Mouse (Mus musculus): ENCODE data around the gene Ppt1. TPM values are rescaled to one million over a fixed set of nuclear protein-coding genes. Genes with fewer than 3 reads are reported as not detected.

Gene Ppt1
- total RNA-seq, 2 experiments from 2014 or later = 45.9 to 54.5 TPM

DNA sequence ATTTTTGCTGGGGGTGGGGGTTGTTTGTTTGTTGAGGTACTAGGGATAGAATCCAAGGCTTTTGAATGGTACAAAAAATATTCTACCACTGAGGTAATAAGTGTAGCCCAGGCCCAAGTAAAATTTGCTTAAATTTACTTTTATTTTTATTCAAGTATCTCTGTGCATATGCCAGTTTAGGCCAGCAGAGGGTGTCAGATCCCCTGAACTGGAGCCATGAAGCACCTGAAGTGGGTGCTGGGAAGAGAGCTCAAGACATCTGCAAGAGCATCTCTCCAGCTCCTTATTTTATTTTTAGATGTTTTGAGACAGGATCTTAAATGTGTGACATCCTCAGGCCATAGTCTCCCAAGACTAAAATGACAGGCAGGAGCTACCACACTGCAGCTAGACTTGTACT is 34.0 kb downstream of the Ppt1 start:
- peak; percentile 38 for DNase-seq

DNA sequence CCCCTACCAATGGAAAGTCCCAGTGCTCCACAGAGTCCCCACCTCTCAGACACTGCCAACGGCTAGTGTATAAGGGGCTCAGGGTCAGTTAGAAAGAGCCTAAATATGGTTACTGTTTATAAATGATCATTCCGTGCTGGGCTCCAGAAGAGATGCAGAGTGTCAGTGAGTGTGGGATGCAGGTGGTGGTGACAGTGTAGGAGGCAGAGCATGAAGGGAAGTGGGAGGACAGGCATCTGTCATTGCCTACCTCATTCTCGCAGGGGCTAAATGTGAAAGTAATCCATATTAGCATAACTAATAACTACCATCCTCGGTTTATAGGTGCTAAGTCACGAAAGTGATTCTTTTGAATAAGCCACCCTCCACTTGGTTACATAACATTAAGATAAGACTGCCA is 34.7 kb downstream of the Ppt1 start:
- DNase-seq = no peak

DNA sequence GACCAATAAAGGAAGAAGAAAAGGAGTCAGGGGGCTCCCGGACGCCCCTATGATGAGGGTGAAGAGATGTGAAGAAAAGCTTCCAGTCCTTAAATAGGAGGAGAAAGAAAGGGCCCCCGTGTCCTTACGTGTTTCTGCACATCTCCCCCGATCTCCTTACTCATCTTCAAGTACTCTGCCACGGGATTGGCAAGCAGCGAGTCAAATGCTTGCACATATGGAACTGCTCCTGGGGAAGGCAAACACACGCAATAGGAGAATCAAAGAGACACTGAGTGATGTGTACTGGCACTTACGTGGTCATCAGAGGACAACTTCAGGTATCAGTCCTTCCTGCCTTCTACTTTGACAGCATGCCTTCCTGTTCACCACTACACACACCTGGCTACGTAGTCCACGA is 35.2 kb downstream of the Ppt1 start:
- DNase-seq = no peak

DNA sequence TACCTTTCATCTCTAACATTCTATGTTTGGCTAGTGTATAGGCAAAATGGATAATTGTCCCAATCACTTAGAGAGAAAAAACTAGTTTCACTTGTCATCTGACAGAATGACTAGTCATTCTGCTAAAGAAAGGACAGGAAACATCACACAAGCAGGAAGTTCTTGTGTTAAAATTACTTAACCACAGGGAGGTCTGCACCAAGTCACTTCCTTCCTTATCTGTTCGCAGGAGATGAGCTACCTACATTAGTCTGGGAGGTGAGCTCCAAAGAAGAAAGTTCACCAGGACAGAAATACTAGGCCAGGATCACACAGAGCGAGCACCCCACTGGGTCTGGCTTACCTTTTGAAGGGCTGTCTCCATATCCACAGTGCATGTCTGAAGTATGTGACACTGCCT is 35.9 kb downstream of the Ppt1 start:
- DNase-seq = no peak

DNA sequence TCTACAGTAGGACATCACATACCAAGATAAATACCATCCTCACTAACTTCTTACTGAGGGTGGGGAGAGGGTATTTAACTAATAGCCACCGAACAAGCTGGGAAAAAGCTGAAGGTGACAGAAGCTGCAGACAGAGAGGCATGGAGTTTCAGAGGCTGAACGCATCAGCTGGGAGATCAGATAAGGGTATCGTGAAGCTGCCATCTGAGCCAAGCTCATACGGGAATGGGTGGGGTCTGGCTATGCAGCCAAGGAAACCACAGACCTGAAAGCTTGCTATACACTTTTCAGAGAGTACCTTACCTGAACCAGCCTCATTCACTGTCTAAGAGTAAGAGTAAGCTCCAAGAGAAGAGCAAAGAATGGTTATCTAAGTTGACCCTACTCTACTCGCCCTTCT is 37.0 kb downstream of the Ppt1 start:
- no peak for DNase-seq

DNA sequence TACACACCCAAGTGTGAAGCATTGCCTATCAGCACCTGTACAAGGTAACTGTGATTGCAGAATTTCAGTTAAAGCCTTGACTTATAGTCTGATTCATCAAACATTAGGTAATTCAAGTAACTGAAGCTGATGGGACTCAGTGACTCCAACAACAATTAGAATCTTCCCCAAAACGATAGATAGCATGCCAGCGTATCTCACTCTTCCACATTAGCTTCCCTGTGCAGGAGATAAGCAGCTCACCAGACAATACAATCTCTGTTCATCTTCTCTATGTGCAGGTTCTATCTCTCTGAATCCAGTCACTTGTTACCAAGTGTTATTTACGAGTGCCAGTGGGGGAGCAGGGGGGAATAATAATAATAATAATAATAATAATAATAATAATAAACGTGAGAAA is 37.5 kb downstream of the Ppt1 start:
- DNase-seq = no peak

DNA sequence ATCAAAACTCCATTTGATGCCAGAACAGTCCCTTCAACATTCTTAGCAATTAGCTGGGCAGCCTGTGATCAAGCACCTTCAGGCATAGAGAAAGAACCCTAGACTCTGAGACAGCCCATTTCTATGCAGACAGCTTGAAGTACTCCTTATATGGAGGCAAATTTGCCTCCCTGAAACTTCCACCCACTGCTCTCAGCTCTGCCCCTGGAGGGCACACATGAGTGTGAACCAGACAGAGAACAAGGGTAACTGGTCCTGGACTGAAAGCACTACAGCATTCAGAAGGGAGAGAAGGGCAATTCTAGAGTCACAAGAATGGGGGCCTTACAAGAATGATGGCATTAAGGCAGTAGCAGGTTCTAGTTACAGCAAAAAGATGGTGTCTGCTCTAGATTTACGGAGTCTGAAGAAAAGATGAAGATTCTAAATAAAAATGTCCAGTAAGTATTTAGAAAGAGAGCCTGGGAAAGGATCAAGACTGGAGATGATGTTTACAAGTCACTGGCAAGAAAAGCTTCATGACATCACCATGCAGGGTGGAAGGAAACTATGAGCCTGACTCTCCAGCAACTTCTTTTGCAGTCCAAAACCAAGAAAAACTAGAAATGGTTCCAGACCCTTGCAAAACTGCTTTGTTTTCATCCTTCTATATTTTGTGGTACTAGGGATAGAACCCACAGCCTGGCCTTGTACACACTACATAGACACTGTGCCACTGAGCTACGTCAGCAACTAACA is 42.5 kb downstream of the Ppt1 start:
- DNase-seq = no peak

DNA sequence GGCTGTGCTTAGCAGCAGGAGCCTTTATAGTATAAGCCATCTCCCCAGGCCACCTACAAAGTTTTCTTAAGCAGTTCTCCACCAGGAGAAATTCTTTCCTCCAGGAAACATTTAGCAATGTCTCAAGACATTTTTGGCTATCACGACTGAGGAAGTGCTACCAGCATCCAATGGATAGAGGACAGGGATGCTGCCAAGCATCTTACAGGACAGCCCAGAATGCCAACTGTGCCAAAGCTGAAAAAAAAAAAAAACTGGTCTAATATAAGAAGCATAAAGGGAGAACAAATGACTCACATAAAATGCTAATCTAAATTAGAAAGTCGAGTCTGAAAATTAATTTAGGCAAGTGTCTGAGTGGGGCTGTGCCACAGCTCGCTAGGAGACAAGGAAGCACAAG is 46.5 kb downstream of the Ppt1 start:
- no peak for DNase-seq

DNA sequence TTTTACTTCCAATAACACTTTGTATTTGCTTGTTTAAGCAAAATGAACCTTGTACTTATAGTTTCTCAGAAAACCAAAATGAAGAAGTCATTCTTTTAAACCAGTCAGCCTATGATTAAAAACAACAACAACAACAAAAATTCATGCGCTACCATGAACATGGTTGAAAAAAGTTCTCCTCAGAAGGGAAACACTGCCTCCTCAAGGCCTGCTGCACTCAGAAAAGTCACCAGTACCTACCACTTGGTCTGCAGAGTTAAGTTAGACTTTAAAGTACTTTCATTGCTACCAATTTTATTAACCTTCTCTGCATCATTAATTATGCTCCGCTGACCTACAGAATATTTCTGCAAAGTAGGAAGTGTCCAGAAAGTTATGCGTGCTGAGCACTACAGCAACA is 47.3 kb downstream of the Ppt1 start:
- no peak for DNase-seq

DNA sequence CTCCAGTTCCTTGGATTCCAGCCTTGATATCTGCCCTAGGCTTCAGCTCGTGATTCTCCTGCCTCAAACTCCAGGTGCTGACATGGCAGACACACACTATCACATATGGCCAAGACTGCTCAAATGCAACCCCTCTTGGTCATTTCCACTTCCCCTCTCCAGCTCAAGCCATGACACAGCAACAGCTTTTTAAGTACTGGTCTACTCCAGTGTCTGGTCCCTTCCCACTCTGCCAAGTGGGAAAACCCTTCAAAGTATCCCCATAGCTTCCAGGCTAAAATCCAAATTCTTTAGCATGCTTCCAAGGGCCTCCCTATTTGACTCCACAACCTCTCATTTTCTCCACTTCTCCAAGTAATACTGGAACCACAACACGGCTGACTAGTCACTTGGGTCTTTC is 48.0 kb downstream of the Ppt1 start:
- DNase-seq = no peak

DNA sequence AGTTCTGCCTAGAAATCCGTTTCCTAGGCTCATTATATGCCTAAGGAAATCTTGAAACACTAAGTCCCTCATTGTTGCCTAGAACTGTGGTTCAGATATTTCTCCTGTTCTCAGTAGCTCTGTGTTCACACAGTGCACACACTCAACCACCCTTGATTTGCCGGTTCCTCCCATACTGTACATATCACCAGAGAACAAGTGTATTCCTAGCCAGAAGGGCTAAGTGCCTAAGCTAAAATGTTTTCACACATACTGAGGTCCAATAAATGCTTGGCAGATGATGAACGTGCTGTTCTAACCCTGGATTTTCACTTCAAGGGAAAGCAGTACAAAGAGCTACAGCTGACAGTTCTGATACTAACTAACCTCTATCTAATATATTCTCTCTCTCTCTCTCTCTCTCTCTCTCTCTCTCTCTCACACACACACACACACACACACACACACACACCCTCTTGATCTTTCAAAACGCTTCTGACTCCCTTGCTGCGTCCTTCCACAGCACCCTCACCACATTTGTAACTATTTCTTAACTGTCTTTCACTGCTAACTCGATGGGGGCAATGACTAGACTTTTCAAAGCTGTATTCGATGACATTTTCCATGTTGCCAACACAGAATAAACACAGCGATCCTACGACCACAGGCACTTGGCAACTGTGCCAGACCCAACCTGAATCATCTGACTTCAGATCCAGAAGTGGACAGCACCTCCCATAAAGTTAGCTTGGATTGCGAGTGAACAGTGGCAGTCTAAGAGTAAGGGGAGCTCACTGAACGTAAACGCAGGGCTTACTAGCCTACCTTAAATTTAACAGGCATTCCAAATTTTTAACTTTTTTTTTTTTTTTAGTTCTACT is 48.7 kb downstream of the Ppt1 start:
- peak; percentile 37 for DNase-seq

DNA sequence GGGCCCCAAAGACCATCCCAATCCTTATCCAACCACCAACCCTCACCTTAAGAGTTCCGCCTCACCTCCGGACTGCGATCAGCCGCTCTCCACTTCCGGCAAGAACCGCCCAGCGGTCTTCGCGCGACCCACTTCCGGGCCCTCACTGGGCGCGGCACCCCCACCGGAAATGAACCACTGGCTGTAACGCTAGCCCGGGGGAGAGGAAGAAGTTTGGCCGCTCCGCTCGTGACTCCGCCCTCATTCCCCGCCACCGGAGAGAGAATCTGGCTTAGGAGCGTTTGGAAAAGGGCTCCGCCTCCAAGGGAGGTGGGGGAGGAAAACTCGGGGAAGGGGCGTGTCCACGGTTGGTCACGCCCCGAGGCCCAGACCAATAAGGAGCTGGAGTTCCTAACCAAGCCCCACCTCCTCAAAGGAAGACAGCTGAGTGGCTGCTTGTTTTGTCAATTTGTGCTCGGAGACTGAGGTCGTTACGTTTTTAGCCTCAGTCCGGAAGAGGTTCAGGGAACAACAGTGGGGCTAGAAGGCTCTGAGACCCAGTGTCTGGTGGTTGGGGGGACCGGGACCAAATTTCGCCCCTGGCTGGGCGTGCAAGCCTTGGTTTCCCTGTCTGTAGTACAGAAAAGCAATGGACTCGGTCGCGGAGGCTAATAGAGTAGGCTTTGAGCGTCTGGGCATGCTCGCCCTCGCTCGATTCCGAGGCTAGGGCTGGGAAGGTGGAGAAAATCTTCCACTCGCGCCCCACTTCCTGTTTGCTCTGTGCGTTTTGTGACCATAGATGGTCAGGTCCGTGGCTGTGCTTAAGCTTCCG is 49.9 kb downstream of the Ppt1 start, which contains the start of gene Cap1:
TSS of gene Cap1 (minus strand) at position 289 of the 811 bp plus-strand sequence.
- peak; percentile 97 for DNase-seq

DNA sequence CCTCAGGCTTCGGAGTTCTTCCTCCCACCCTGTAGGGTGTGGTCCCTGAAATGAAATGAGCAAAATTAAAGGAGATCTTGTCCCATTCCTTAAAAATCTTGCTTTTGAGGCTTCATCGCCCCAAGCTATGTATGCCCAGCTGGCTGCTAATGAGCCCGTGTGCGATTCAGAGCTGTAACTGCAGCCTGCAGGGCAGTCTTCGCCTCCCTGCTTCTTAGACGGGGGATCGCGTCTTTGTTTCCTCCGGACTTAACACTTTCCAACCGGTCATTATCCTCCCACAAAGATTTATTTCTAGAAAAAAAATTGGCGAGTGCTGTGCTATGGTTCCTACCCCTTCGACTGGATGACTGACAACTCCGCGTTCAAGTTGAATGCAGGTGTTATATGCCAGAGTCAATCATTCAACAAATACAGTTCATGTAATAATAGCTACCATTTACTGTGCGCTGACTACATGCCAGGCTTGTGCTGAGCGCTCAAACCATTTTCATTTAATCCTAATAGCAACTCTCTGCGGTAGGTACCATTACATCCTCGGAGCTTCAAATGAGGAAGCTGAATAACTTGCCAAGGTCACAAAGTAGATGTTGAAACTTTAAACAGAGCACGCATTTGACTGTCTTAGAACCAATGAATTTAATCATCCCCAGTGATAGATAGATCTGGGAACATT is 50.7 kb downstream of the Ppt1 start:
- DNase-seq = peak; percentile 14

DNA sequence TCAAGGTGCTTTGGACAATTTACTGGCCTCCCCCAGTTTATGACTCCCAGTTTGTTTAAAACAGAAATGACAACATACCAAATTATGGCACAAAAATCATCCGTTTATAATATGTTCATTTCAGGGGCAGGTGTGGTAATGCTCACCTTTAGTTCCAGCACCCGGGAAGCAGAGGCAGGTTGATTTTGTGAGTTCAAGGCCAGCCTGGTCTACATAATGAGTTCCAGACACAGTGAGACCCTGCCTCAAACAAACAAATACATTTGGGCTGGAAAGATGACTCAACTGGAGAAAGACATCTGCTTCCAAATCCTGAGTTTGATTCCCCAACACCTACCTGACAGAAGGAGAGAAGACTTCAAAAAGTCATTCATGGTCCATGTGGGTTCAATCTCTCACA is 51.3 kb downstream of the Ppt1 start:
- DNase-seq = no peak

DNA sequence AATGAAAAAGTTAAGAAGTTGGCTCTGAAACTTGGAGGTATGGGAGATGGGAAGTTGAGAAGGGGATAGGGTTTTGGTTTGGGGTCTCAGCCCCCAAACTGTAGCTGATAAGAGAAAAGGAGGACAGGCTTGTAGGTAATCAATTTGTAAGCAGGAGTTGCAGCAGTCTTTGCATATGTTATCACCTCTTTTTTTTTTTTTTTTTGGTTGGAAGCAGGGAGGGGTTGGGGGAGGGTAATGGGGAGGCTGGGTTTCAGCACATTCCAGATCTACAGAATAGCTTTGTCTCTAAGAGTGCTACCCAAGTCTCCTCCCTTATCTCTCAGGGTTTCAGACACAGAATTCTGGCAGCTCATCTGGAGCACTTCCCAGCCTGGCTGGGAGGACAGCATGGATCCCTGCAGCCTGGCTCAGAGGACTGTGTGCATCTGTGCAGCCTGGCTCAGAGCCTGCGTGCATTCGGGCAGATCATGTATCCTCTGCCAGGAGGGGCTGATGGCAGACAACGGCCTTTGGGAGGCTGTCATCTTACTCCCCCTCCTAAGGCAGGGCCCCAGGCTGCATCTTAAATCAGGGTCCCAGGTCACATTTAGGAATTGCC is 54.9 kb downstream of the Ppt1 start:
- DNase-seq = peak; percentile 72

DNA sequence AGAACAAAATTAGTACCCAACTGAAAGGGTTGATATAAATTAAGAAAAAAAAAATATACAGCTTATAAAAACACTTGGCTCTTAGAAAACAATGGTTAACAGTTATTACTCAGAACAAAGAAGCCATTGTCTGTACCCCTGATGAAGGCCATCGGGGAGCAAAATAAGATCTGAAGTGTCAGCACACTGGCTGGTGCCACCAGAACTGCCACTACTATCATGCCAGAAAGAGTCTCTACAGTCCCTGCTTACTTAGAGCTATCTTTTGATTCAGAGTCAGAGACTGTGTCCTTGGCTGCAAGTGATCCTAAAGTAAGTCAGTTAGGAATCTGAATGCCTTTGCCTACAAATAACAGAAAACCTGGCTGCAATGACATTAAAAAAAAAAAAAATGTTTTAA is 55.6 kb downstream of the Ppt1 start:
- no peak for DNase-seq

DNA sequence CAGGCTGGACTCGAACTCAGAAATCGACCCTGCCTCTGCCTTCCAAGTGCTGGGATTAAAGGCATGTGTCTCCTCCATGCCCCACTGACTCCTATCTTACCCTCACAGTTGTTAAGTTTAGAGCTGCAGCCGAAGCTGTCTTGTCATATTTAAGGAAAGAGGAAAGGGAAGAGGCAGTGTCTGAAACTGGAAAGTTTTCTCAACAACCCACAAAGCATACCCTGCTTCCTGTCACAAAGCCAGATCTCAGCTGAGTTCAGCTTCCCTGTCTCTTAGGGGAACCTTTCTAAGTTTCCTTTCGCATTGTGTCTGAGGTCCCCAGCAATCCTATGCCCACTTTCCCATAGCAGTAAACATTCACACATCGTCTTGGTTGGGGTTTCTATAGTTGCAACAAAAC is 56.1 kb downstream of the Ppt1 start:
- no peak for DNase-seq

DNA sequence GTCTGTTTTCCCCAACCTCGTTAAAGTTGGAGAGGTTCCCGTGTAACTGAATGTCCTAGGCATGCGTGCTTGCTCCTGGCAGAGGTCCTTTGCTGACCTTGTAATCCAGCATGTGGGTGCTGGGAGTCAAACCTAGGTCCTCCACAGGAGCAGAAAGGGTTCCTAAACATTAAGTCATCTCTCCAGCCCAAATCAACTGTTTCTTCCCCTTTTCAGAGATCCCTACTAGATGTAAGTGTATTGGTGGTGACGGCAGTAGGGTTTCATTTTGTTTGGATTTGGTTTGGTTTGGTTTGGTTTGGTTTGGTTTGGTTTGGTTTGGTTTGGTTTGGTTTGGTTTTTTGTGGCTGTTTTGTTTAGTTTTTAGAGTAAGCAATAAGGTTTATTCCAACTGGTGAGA is 61.7 kb downstream of the Ppt1 start:
- DNase-seq = no peak

DNA sequence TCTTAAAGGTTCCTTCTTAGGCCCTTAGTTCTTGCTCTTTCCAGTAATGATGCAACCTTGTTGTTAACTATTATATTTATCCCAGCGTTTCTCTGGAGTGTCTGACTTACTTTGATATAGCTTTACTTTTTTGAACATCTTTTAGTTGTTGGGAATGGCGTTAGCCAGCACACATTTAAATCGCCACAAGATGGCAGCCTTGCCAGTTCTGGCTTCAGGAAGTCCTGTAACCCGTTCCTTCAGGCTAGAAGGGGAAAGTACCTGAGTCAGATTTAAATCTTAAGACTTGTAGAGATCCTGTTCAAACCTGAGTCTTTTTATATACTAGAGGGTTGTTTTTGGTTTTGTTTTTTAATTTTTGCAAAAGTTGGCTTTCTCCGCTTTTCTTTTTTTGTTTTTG is 62.3 kb downstream of the Ppt1 start:
- peak; percentile 73 for DNase-seq

DNA sequence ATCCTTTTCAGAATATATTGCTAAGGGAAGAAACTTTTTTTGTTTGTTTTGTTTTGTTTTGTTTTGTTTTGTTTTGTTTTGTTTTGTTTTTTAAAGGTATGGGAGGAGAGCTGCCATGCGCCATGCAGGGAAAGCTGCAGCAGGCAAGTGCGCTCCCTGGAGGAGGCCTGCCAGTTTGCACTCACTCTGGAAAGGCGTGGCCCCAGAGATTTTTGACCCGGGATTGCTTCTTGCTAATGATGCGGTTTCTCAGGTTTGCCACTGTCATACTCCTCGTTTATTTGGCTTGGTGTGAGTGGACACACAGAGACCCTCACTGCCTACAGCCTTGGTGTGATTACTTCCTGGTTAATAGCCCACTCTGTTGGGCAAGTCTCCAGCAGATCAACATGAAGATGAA is 66.1 kb downstream of the Ppt1 start:
- DNase-seq = peak; percentile 52

DNA sequence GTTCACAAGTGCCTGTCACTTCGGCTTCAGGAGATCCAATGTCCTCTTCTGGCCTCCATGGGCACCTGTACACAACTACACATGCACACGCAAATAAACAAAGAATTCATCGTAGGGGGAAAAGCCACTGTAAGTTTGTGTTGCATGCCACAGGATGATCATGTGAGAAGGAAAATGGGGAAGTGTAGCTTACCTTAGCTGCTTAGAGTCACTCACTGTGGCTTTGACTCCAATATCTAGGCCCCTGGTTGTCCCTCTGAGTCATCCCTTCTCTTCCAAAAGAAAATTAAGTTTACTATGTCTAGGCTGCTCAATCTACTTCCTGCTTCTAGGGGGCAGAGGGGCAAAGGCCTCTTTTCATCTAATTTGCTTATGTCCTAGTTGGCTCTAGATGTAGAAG is 67.7 kb downstream of the Ppt1 start:
- DNase-seq = no peak

DNA sequence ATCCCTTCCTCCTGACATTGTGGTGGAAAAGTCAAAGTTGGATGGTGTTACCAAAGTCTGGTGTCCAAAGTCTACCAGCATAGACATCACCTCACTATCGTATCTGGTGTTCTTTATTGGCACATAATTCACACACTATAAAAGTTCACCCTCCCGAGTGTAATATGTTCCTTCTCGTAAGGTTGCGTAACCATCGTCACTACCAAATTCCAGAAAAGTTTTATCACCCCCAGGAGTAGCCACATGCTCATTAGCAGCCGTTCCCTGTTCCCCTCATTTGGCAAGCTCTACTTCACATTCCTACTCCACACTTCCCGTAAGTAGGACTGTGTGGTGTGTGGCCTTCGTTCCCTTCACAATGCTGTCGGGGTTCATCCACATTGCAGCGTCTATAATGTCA is 69.3 kb downstream of the Ppt1 start:
- no peak for DNase-seq

Data from adrenal gland, postnatal 10 days (tissue).